Mouse (Mus musculus): ENCODE data around the gene Foxn3.
A peak's percentile ranks its signal among the peaks of the same experiment; 100 is the strongest.

The Foxn3 gene

GRCm38 (mm10) chr12:99332144-99332807 is 231.1 kb downstream of the Foxn3 start:
- DNase-seq (ENCODE audit: low read depth, low spot score), result no peak

GRCm38 (mm10) chr12:99331341-99331947 is 231.9 kb downstream of the Foxn3 start:
- DNase-seq (ENCODE audit: low read depth, low spot score), result no peak

GRCm38 (mm10) chr12:99330822-99331285 is 232.5 kb downstream of the Foxn3 start:
- no peak for DNase-seq (ENCODE audit: low read depth, low spot score)

- DNase-seq (ENCODE audit: low read depth, low spot score), result peak; percentile 61
Observed at GRCm38 (mm10) chr12:99329301-99330257, 233.8 kb downstream of the Foxn3 start.

GRCm38 (mm10) chr12:99326157-99326556 is 237.2 kb downstream of the Foxn3 start:
- DNase-seq (ENCODE audit: low read depth, low spot score), result no peak

GRCm38 (mm10) chr12:99321633-99322431 is 241.6 kb downstream of the Foxn3 start:
- DNase-seq (ENCODE audit: low read depth, low spot score), result no peak

- DNase-seq (ENCODE audit: low read depth, low spot score), result no peak
Observed at GRCm38 (mm10) chr12:99320966-99321496, 242.4 kb downstream of the Foxn3 start.

GRCm38 (mm10) chr12:99319896-99320295 is 243.5 kb downstream of the Foxn3 start:
- no peak for DNase-seq (ENCODE audit: low read depth, low spot score)

GRCm38 (mm10) chr12:99319171-99319570 is 244.2 kb downstream of the Foxn3 start:
- no peak for DNase-seq (ENCODE audit: low read depth, low spot score)

GRCm38 (mm10) chr12:99315931-99316330 is 247.5 kb downstream of the Foxn3 start:
- DNase-seq (ENCODE audit: low read depth, low spot score), result peak; percentile 62

GRCm38 (mm10) chr12:99314817-99315216 is 248.6 kb downstream of the Foxn3 start:
- DNase-seq (ENCODE audit: low read depth, low spot score), result no peak

- DNase-seq (ENCODE audit: low read depth, low spot score), result no peak
Observed at GRCm38 (mm10) chr12:99311303-99311702, 252.1 kb downstream of the Foxn3 start.

- DNase-seq (ENCODE audit: low read depth, low spot score), result no peak
Observed at GRCm38 (mm10) chr12:99309937-99310336, 253.4 kb downstream of the Foxn3 start.

- no peak for DNase-seq (ENCODE audit: low read depth, low spot score)
Observed at GRCm38 (mm10) chr12:99308541-99309089, 254.8 kb downstream of the Foxn3 start.

GRCm38 (mm10) chr12:99306536-99307204 is 256.7 kb downstream of the Foxn3 start:
- DNase-seq (ENCODE audit: low read depth, low spot score), result no peak

- DNase-seq (ENCODE audit: low read depth, low spot score), result no peak
Observed at GRCm38 (mm10) chr12:99305784-99306535, 257.4 kb downstream of the Foxn3 start.

GRCm38 (mm10) chr12:99305324-99305723 is 258.1 kb downstream of the Foxn3 start:
- DNase-seq (ENCODE audit: low read depth, low spot score), result no peak

GRCm38 (mm10) chr12:99304056-99304455 is 259.3 kb downstream of the Foxn3 start:
- no peak for DNase-seq (ENCODE audit: low read depth, low spot score)

- DNase-seq (ENCODE audit: low read depth, low spot score), result no peak
Observed at GRCm38 (mm10) chr12:99303581-99303980, 259.8 kb downstream of the Foxn3 start.
